Mouse (Mus musculus): ENCODE results near the gene Zfp362. TPM values are rescaled to one million over a fixed set of nuclear protein-coding genes. Genes with fewer than 3 reads are reported as not detected.

Zfp362 gene
- polyA plus RNA-seq, 1 experiment, result 29.7 TPM

GRCm38 (mm10) chr4:128796788-128797187, 9.1 kb downstream of the Zfp362 start:
- no peaks in the 10 kb centered on the region for H3K36me3 ChIP-seq (ENCODE audit: control insufficient read depth, insufficient read depth, low read length)
- peaks cover 25% of the 10 kb centered on the region for H3K4me1 ChIP-seq (ENCODE audit: control insufficient read depth, insufficient read depth, low read length)
- TF ChIP-seq CTCF (conservative IDR thresholded peaks at IDR 0.05; ENCODE audit: insufficient read depth, insufficient read length, low read depth, low read length), result no peak
- no peak for TF ChIP-seq POLR2A (IDR thresholded peaks at IDR 0.05; ENCODE audit: low read depth, low read length)
- WGBS, result 24% methylated on average over 8 of the region's 8 CpGs
- peak; percentile 46 for DNase-seq
- H3K27me3 ChIP-seq (replicated peaks; ENCODE audit: control insufficient read depth, insufficient read depth, low read length), result no peaks in the 10 kb centered on the region
- H3K4me3 ChIP-seq (ENCODE audit: insufficient read depth, low read depth, low read length), result no peak overlapping the region
- H3K27ac ChIP-seq (ENCODE audit: insufficient read depth, low read depth, low read length), result no peak overlapping the region

- Histone ChIP-seq H3K4me1 (ENCODE audit: control insufficient read depth, insufficient read depth, low read length) (peaks cover 25% of the 10 kb centered on the region), H3K36me3 (ENCODE audit: control insufficient read depth, insufficient read depth, low read length) (no peaks in the 10 kb centered on the region)
- no peak for DNase-seq
Measured at GRCm38 (mm10) chr4:128795596-128795995, 10.2 kb downstream of the Zfp362 start.

GRCm38 (mm10) chr4:128794198-128794597, 11.6 kb downstream of the Zfp362 start:
- TF ChIP-seq CTCF (conservative IDR thresholded peaks at IDR 0.05; ENCODE audit: insufficient read depth, insufficient read length, low read depth, low read length) (no peak), POLR2A (IDR thresholded peaks at IDR 0.05; ENCODE audit: low read depth, low read length) (no peak)
- WGBS, result 43% methylated on average over 8 of the region's 8 CpGs
- no peaks in the 10 kb centered on the region for H3K27me3 ChIP-seq (replicated peaks; ENCODE audit: control insufficient read depth, insufficient read depth, low read length)
- no peak overlapping the region for H3K27ac ChIP-seq (ENCODE audit: insufficient read depth, low read depth, low read length)
- H3K4me3 ChIP-seq (ENCODE audit: insufficient read depth, low read depth, low read length), result no peak overlapping the region
- peaks cover 25% of the 10 kb centered on the region for H3K4me1 ChIP-seq (ENCODE audit: control insufficient read depth, insufficient read depth, low read length)
- peak; percentile 94 for DNase-seq
- H3K36me3 ChIP-seq (ENCODE audit: control insufficient read depth, insufficient read depth, low read length), result no peaks in the 10 kb centered on the region

More at GRCm38 (mm10) chr4:128795596-128795995, 10.2 kb downstream of the Zfp362 start:
- Histone ChIP-seq H3K27me3 (replicated peaks; ENCODE audit: control insufficient read depth, insufficient read depth, low read length) (no peaks in the 10 kb centered on the region), H3K4me3 (ENCODE audit: insufficient read depth, low read depth, low read length) (no peak overlapping the region), H3K27ac (ENCODE audit: insufficient read depth, low read depth, low read length) (no peak overlapping the region)
- no peak for TF ChIP-seq CTCF (conservative IDR thresholded peaks at IDR 0.05; ENCODE audit: insufficient read depth, insufficient read length, low read depth, low read length)
- no peak for TF ChIP-seq POLR2A (IDR thresholded peaks at IDR 0.05; ENCODE audit: low read depth, low read length)
- 39% methylated on average over 9 of the region's 9 CpGs for WGBS

GRCm38 (mm10) chr4:128793710-128794109, 12.1 kb downstream of the Zfp362 start:
- TF ChIP-seq CTCF (conservative IDR thresholded peaks at IDR 0.05; ENCODE audit: insufficient read depth, insufficient read length, low read depth, low read length) (no peak), POLR2A (IDR thresholded peaks at IDR 0.05; ENCODE audit: low read depth, low read length) (no peak)

GRCm38 (mm10) chr4:128789646-128790045, 16.2 kb downstream of the Zfp362 start:
- TF ChIP-seq CTCF (conservative IDR thresholded peaks at IDR 0.05; ENCODE audit: insufficient read depth, insufficient read length, low read depth, low read length) (no peak), POLR2A (IDR thresholded peaks at IDR 0.05; ENCODE audit: low read depth, low read length) (no peak)
- Histone ChIP-seq H3K27ac (ENCODE audit: insufficient read depth, low read depth, low read length) (no peak overlapping the region), H3K4me3 (ENCODE audit: insufficient read depth, low read depth, low read length) (peak overlapping the region; percentile 33; the same call in 1 of the 2 replicates), H3K4me1 (ENCODE audit: control insufficient read depth, insufficient read depth, low read length) (peaks cover 14% of the 10 kb centered on the region; the same call in 1 of the 2 replicates), H3K27me3 (replicated peaks; ENCODE audit: control insufficient read depth, insufficient read depth, low read length) (no peaks in the 10 kb centered on the region), H3K36me3 (ENCODE audit: control insufficient read depth, insufficient read depth, low read length) (no peaks in the 10 kb centered on the region)
- peak; percentile 66 for DNase-seq
- 35% methylated on average over 18 of the region's 18 CpGs for WGBS

More at GRCm38 (mm10) chr4:128793710-128794109, 12.1 kb downstream of the Zfp362 start:
- WGBS, result 5% methylated on average over 1 of the region's 1 CpGs
- no peaks in the 10 kb centered on the region for H3K36me3 ChIP-seq (ENCODE audit: control insufficient read depth, insufficient read depth, low read length)
- DNase-seq, result no peak
- H3K4me3 ChIP-seq (ENCODE audit: insufficient read depth, low read depth, low read length), result no peak overlapping the region
- H3K4me1 ChIP-seq (ENCODE audit: control insufficient read depth, insufficient read depth, low read length), result peaks cover 25% of the 10 kb centered on the region
- no peaks in the 10 kb centered on the region for H3K27me3 ChIP-seq (replicated peaks; ENCODE audit: control insufficient read depth, insufficient read depth, low read length)
- no peak overlapping the region for H3K27ac ChIP-seq (ENCODE audit: insufficient read depth, low read depth, low read length)

GRCm38 (mm10) chr4:128788108-128788507, 17.7 kb downstream of the Zfp362 start:
- 93% methylated on average over 4 of the region's 4 CpGs for WGBS

GRCm38 (mm10) chr4:128787023-128787939, 18.6 kb downstream of the Zfp362 start:
- Histone ChIP-seq H3K4me1 (ENCODE audit: control insufficient read depth, insufficient read depth, low read length) (0 out of 2 replicates have a peak, but pooled peaks cover 3% of the 10 kb centered on the region), H3K4me3 (ENCODE audit: insufficient read depth, low read depth, low read length) (no peak overlapping the region), H3K27me3 (replicated peaks; ENCODE audit: control insufficient read depth, insufficient read depth, low read length) (no peaks in the 10 kb centered on the region), H3K27ac (ENCODE audit: insufficient read depth, low read depth, low read length) (no peak overlapping the region), H3K36me3 (ENCODE audit: control insufficient read depth, insufficient read depth, low read length) (no peaks in the 10 kb centered on the region)
- TF ChIP-seq CTCF (conservative IDR thresholded peaks at IDR 0.05; ENCODE audit: insufficient read depth, insufficient read length, low read depth, low read length) (no peak), POLR2A (IDR thresholded peaks at IDR 0.05; ENCODE audit: low read depth, low read length) (no peak)
- DNase-seq, result no peak
- 92% methylated on average over 24 of the region's 24 CpGs for WGBS

More at GRCm38 (mm10) chr4:128788108-128788507, 17.7 kb downstream of the Zfp362 start:
- 0 out of 2 replicates have a peak, but pooled peaks cover 3% of the 10 kb centered on the region for H3K4me1 ChIP-seq (ENCODE audit: control insufficient read depth, insufficient read depth, low read length)
- no peak overlapping the region for H3K27ac ChIP-seq (ENCODE audit: insufficient read depth, low read depth, low read length)
- no peaks in the 10 kb centered on the region for H3K27me3 ChIP-seq (replicated peaks; ENCODE audit: control insufficient read depth, insufficient read depth, low read length)
- no peak overlapping the region for H3K4me3 ChIP-seq (ENCODE audit: insufficient read depth, low read depth, low read length)
- DNase-seq, result no peak
- TF ChIP-seq POLR2A (IDR thresholded peaks at IDR 0.05; ENCODE audit: low read depth, low read length) (no peak), CTCF (conservative IDR thresholded peaks at IDR 0.05; ENCODE audit: insufficient read depth, insufficient read length, low read depth, low read length) (no peak)
- H3K36me3 ChIP-seq (ENCODE audit: control insufficient read depth, insufficient read depth, low read length), result no peaks in the 10 kb centered on the region
